Mouse (Mus musculus): ENCODE data around the gene Ect2l.

DNA sequence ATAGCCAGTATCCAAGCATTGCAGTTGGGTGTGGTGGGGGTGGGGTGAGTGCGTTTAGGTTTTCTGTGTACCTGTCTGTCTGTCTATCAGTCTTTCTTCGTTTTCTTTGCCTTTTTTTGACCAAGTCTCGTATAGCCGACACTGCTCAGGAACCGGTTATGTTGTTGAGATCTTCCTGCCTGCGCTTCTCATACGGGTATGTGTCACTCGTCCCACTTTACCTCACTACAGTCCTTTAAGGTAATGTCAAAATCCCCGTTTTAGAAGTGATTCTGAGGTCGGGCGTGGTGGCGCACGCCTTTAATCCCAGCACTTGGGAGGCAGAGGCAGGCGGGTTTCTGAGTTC is 24.7 kb upstream of the Ect2l start:
- TF ChIP-seq CTCF (IDR thresholded peaks at IDR 0.05; ENCODE audit: extremely low read depth, insufficient read length, insufficient replicate concordance, low read depth, low read length) (no peak), POLR2A (IDR thresholded peaks at IDR 0.05; ENCODE audit: low read depth, low read length) (no peak)

Measured in small intestine, adult 2 months (tissue).